Mouse (Mus musculus): ENCODE measurements around the gene Olfr1423. TPM values are rescaled to one million over a fixed set of nuclear protein-coding genes. Genes with fewer than 3 reads are reported as not detected.
"Not testable (repeated sequence)": the region's sequence is repeated elsewhere in the genome, so short reads cannot be mapped to it uniquely, and the experiment has no call there.

Olfr1423 gene
- polyA plus RNA-seq (2014; fragmentation: Nextera tagmentation; extraction: Ambion mirVana), result not detected in 2 replicates

GRCm38 (mm10) chr19:12041217-12041616 is at the start of gene Olfr1423:
Gene Olfr1423, minus strand, starts transcription at chr19:12041317.
- no peaks in the 10 kb centered on the region for H3K27me3 ChIP-seq (ENCODE audit: control insufficient read depth, insufficient read depth, low read length)

DNA sequence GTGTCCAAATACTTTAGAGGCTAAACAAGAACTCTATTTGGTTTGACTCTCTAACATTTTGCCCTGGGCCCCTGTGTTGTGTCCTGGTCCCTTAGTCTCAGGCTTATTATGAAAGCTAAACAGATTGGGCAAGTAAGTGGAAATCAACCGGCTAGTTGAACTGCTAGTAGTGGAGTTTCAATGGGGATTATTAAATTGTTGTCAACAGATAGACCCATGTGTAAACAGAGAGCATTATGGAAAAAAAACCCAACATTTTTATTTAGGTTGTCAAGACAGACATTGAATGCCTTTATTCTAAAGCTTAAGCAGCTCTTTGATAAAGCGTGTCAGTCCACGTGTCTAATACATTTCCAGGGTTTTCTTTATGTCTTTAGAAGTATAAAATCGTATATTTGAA is 36.5 kb upstream of the Olfr1423 start, which contains the start of gene Olfr1425:
Gene Olfr1425, minus strand, starts transcription at position 101 of the 400 bp plus-strand sequence.
- H3K9ac ChIP-seq (ENCODE audit: low read length); H3K4me3 ChIP-seq (ENCODE audit: control insufficient read depth in 1 of 2, insufficient read depth in 1 of 2, low read depth in 1 of 2, low read length in 2 of 2); H3K9me3 ChIP-seq (ENCODE audit: control insufficient read depth, low read length); H3K4me2 ChIP-seq (ENCODE audit: low read length); H3K36me3 ChIP-seq (ENCODE audit: control insufficient read depth, insufficient read depth, low read length); ATAC-seq (ENCODE audit: insufficient number of reproducible peaks, insufficient read depth, low FRiP score, low read depth); H3K4me1 ChIP-seq (ENCODE audit: control insufficient read depth in 2 of 2, insufficient read depth in 2 of 2, low read length in 2 of 2); H3K27me3 ChIP-seq (ENCODE audit: control insufficient read depth, insufficient read depth, low read length); H3K27ac ChIP-seq (replicated peaks in 1 of 2; ENCODE audit: control insufficient read depth in 1 of 2, insufficient read depth in 1 of 2, low read depth in 2 of 2, low read length in 2 of 2): not testable (repeated sequence)
- WGBS, result 80% methylated on average over 4 of the region's 4 CpGs

More at GRCm38 (mm10) chr19:12041217-12041616, at the start of gene Olfr1423:
- Histone ChIP-seq H3K36me3 (ENCODE audit: control insufficient read depth, insufficient read depth, low read length) (no peaks in the 10 kb centered on the region), H3K4me2 (ENCODE audit: low read length) (no peak within 1 kb of the TSS), H3K9me3 (ENCODE audit: control insufficient read depth, low read length) (no peaks in the 10 kb centered on the region), H3K9ac (ENCODE audit: low read length) (no peak within 1 kb of the TSS), H3K4me3 (ENCODE audit: control insufficient read depth in 1 of 2, insufficient read depth in 1 of 2, low read depth in 1 of 2, low read length in 2 of 2) (no peak within 1 kb of the TSS), H3K27ac (replicated peaks in 1 of 2; ENCODE audit: control insufficient read depth in 1 of 2, insufficient read depth in 1 of 2, low read depth in 2 of 2, low read length in 2 of 2) (no peak within 1 kb of the TSS), H3K4me1 (ENCODE audit: control insufficient read depth in 2 of 2, insufficient read depth in 2 of 2, low read length in 2 of 2) (no peaks in the 10 kb centered on the region)
- ATAC-seq (ENCODE audit: insufficient number of reproducible peaks, insufficient read depth, low FRiP score, low read depth), result no peak
- 49% methylated on average over 2 of the region's 2 CpGs for WGBS

GRCm38 (mm10) chr19:12069546-12069945 is 28.4 kb upstream of the Olfr1423 start:
- H3K9ac ChIP-seq (ENCODE audit: low read length); H3K4me2 ChIP-seq (ENCODE audit: low read length); H3K27ac ChIP-seq (replicated peaks in 1 of 2; ENCODE audit: control insufficient read depth in 1 of 2, insufficient read depth in 1 of 2, low read depth in 2 of 2, low read length in 2 of 2); H3K36me3 ChIP-seq (ENCODE audit: control insufficient read depth, insufficient read depth, low read length); H3K9me3 ChIP-seq (ENCODE audit: control insufficient read depth, low read length); ATAC-seq (ENCODE audit: insufficient number of reproducible peaks, insufficient read depth, low FRiP score, low read depth); H3K4me1 ChIP-seq (ENCODE audit: control insufficient read depth in 2 of 2, insufficient read depth in 2 of 2, low read length in 2 of 2); H3K27me3 ChIP-seq (ENCODE audit: control insufficient read depth, insufficient read depth, low read length); H3K4me3 ChIP-seq (ENCODE audit: control insufficient read depth in 1 of 2, insufficient read depth in 1 of 2, low read depth in 1 of 2, low read length in 2 of 2): not testable (repeated sequence)
- 62% methylated on average over 1 of the region's 1 CpGs for WGBS

GRCm38 (mm10) chr19:12067806-12068205 is 26.7 kb upstream of the Olfr1423 start:
- H3K9me3 ChIP-seq (ENCODE audit: control insufficient read depth, low read length); ATAC-seq (ENCODE audit: insufficient number of reproducible peaks, insufficient read depth, low FRiP score, low read depth): not testable (repeated sequence)
- 54% methylated on average over 1 of the region's 1 CpGs for WGBS

GRCm38 (mm10) chr19:12062582-12062981 is 21.5 kb upstream of the Olfr1423 start, which contains the start of gene Olfr1424:
Gene Olfr1424, minus strand, starts transcription at chr19:12062682.
- not testable (repeated sequence) for H3K4me1 ChIP-seq (ENCODE audit: control insufficient read depth in 2 of 2, insufficient read depth in 2 of 2, low read length in 2 of 2); H3K36me3 ChIP-seq (ENCODE audit: control insufficient read depth, insufficient read depth, low read length); H3K9me3 ChIP-seq (ENCODE audit: control insufficient read depth, low read length); H3K4me2 ChIP-seq (ENCODE audit: low read length); H3K9ac ChIP-seq (ENCODE audit: low read length); H3K4me3 ChIP-seq (ENCODE audit: control insufficient read depth in 1 of 2, insufficient read depth in 1 of 2, low read depth in 1 of 2, low read length in 2 of 2); H3K27ac ChIP-seq (replicated peaks in 1 of 2; ENCODE audit: control insufficient read depth in 1 of 2, insufficient read depth in 1 of 2, low read depth in 2 of 2, low read length in 2 of 2); ATAC-seq (ENCODE audit: insufficient number of reproducible peaks, insufficient read depth, low FRiP score, low read depth); H3K27me3 ChIP-seq (ENCODE audit: control insufficient read depth, insufficient read depth, low read length)
- 85% methylated on average over 1 of the region's 1 CpGs for WGBS

More at GRCm38 (mm10) chr19:12067806-12068205, 26.7 kb upstream of the Olfr1423 start:
- not testable (repeated sequence) for H3K27me3 ChIP-seq (ENCODE audit: control insufficient read depth, insufficient read depth, low read length); H3K4me2 ChIP-seq (ENCODE audit: low read length); H3K9ac ChIP-seq (ENCODE audit: low read length); H3K36me3 ChIP-seq (ENCODE audit: control insufficient read depth, insufficient read depth, low read length); H3K4me3 ChIP-seq (ENCODE audit: control insufficient read depth in 1 of 2, insufficient read depth in 1 of 2, low read depth in 1 of 2, low read length in 2 of 2); H3K4me1 ChIP-seq (ENCODE audit: control insufficient read depth in 2 of 2, insufficient read depth in 2 of 2, low read length in 2 of 2); H3K27ac ChIP-seq (replicated peaks in 1 of 2; ENCODE audit: control insufficient read depth in 1 of 2, insufficient read depth in 1 of 2, low read depth in 2 of 2, low read length in 2 of 2)

DNA sequence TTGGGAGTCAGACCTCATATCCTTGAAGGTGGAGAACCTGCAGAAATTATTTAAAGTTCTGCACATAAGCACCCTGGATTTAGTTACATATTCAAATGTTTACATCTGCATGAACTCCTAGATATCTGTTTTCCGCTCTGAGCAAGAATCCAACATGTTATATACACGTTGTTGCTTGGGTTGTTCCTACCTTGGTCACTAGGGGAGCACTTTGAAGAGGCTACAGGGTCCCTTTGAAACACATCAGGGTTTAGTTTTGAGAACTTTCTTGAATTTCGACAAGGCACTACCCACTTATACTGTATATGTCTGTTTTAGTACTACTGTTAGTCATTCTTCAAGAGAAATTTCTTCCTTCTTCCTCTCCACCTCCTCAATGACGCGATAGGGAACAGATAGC is 2.0 kb upstream of the Olfr1423 start:
- Histone ChIP-seq H3K9me3 (ENCODE audit: control insufficient read depth, low read length) (no peaks in the 10 kb centered on the region), H3K4me1 (ENCODE audit: control insufficient read depth in 2 of 2, insufficient read depth in 2 of 2, low read length in 2 of 2) (no peaks in the 10 kb centered on the region), H3K4me2 (ENCODE audit: low read length) (no peak overlapping the region), H3K27me3 (ENCODE audit: control insufficient read depth, insufficient read depth, low read length) (no peaks in the 10 kb centered on the region), H3K27ac (replicated peaks in 1 of 2; ENCODE audit: control insufficient read depth in 1 of 2, insufficient read depth in 1 of 2, low read depth in 2 of 2, low read length in 2 of 2) (no peak overlapping the region), H3K9ac (ENCODE audit: low read length) (no peak overlapping the region), H3K36me3 (ENCODE audit: control insufficient read depth, insufficient read depth, low read length) (no peaks in the 10 kb centered on the region), H3K4me3 (ENCODE audit: control insufficient read depth in 1 of 2, insufficient read depth in 1 of 2, low read depth in 1 of 2, low read length in 2 of 2) (no peak overlapping the region)
- ATAC-seq (ENCODE audit: insufficient number of reproducible peaks, insufficient read depth, low FRiP score, low read depth), result no peak
- WGBS, result 81% methylated on average over 5 of the region's 5 CpGs

DNA sequence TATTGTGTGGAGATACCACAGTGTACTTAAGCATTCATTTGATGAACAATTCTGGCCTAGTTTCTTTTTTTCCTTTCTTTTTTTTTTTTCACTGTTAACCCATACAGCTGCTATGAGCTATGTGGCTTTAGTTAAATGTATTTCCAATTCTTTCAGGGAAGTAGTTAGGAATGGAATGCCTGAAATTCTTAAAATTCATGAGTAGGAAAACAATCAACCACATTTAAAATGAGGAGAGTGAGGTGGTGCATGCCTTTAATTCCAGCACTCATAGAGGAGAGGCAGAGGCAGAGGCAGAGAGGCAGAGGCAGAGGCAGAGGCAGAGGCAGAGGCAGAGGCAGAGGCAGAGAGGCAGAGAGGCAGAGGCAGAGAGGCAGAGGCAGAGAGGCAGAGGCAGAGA is 3.4 kb downstream of the Olfr1423 start:
- no peaks in the 10 kb centered on the region for H3K4me1 ChIP-seq (ENCODE audit: control insufficient read depth in 2 of 2, insufficient read depth in 2 of 2, low read length in 2 of 2)
- no peak overlapping the region for H3K9ac ChIP-seq (ENCODE audit: low read length)
- H3K27ac ChIP-seq (replicated peaks in 1 of 2; ENCODE audit: control insufficient read depth in 1 of 2, insufficient read depth in 1 of 2, low read depth in 2 of 2, low read length in 2 of 2), result no peak overlapping the region
- no peaks in the 10 kb centered on the region for H3K36me3 ChIP-seq (ENCODE audit: control insufficient read depth, insufficient read depth, low read length)
- H3K4me2 ChIP-seq (ENCODE audit: low read length), result no peak overlapping the region
- no peaks in the 10 kb centered on the region for H3K27me3 ChIP-seq (ENCODE audit: control insufficient read depth, insufficient read depth, low read length)
- no peak for ATAC-seq (ENCODE audit: insufficient number of reproducible peaks, insufficient read depth, low FRiP score, low read depth)
- no peaks in the 10 kb centered on the region for H3K9me3 ChIP-seq (ENCODE audit: control insufficient read depth, low read length)
- H3K4me3 ChIP-seq (ENCODE audit: control insufficient read depth in 1 of 2, insufficient read depth in 1 of 2, low read depth in 1 of 2, low read length in 2 of 2), result no peak overlapping the region

DNA sequence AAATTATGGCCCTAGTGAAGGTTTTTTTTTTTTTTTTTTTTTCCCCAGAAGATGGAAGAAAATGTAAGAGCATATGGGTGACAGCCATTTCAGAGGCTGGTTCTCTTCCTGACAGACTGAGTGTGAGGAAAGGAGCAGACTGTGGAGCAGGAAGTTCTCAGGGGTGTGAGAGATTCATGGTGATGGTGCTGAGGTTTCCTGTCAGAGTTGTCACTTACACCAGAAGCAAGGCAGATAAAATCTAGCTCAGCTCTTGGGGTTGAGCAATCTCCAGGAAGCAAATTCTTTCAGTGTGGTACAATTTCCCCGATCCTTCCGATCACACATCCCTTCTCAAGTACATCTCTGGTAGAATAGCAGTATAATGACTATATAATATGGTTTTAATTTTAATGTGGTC is 14.5 kb downstream of the Olfr1423 start:
- ATAC-seq (ENCODE audit: insufficient number of reproducible peaks, insufficient read depth, low FRiP score, low read depth), result no peak
- no peak overlapping the region for H3K27ac ChIP-seq (replicated peaks in 1 of 2; ENCODE audit: control insufficient read depth in 1 of 2, insufficient read depth in 1 of 2, low read depth in 2 of 2, low read length in 2 of 2)
- no peak overlapping the region for H3K4me2 ChIP-seq (ENCODE audit: low read length)
- H3K9me3 ChIP-seq (ENCODE audit: control insufficient read depth, low read length), result no peaks in the 10 kb centered on the region
- H3K4me3 ChIP-seq (ENCODE audit: control insufficient read depth in 1 of 2, insufficient read depth in 1 of 2, low read depth in 1 of 2, low read length in 2 of 2), result no peak overlapping the region
- 28% methylated on average over 2 of the region's 2 CpGs for WGBS
- H3K36me3 ChIP-seq (ENCODE audit: control insufficient read depth, insufficient read depth, low read length), result no peaks in the 10 kb centered on the region
- H3K27me3 ChIP-seq (ENCODE audit: control insufficient read depth, insufficient read depth, low read length), result no peaks in the 10 kb centered on the region
- no peak overlapping the region for H3K9ac ChIP-seq (ENCODE audit: low read length)
- no peaks in the 10 kb centered on the region for H3K4me1 ChIP-seq (ENCODE audit: control insufficient read depth in 2 of 2, insufficient read depth in 2 of 2, low read length in 2 of 2)

All from heart, embryonic 14.5 days (tissue).